Mouse (Mus musculus) erythroblast, embryonic 14.5 days (primary cell): ENCODE data around the gene Il1rl1.

Experiments
- GATA1 ChIP-seq: IDR thresholded peaks from 2 replicates; pipeline ENCODE4 v1.6.1; 2012; ENCODE audit warnings: low read length, inconsistent platforms, mixed read lengths
- TAL1 ChIP-seq: IDR thresholded peaks from 3 replicates; pipeline ENCODE4 v1.6.1; 2012; ENCODE audit warnings: low read length, inconsistent platforms, mixed read lengths

- TF ChIP-seq GATA1: no peak
- no peak for TF ChIP-seq TAL1
These were observed 36.2 kb upstream of the Il1rl1 start for GRCm38 (mm10) chr1:40393214-40393613.
